Mouse (Mus musculus) 3134 (cell line): ENCODE data around the gene Pcnt.

Experiments used
- DNase-seq: peaks from one replicate; pipeline ENCODE4 v3.0.0-alpha.2; 2011; ENCODE audit warnings: low spot score; ENCODE audit not compliant: insufficient read length; ENCODE audit errors: extremely low read depth

Pcnt gene

GRCm38 (mm10) chr10:76416811-76417210 is 25.8 kb downstream of the Pcnt start:
- DNase-seq, result no peak

- DNase-seq, result no peak
Observed at GRCm38 (mm10) chr10:76408520-76408919, 34.1 kb downstream of the Pcnt start.

- no peak for DNase-seq
Observed at GRCm38 (mm10) chr10:76392596-76392995, 50.0 kb downstream of the Pcnt start.

- DNase-seq, result no peak
Observed at GRCm38 (mm10) chr10:76391786-76392185, 50.8 kb downstream of the Pcnt start.

- DNase-seq, result no peak
Observed at GRCm38 (mm10) chr10:76391166-76391565, 51.4 kb downstream of the Pcnt start.

GRCm38 (mm10) chr10:76374981-76375380 is 67.6 kb downstream of the Pcnt start:
- no peak for DNase-seq

GRCm38 (mm10) chr10:76371736-76372135 is 70.8 kb downstream of the Pcnt start:
- DNase-seq, result no peak

GRCm38 (mm10) chr10:76368766-76369165 is 73.8 kb downstream of the Pcnt start:
- no peak for DNase-seq

GRCm38 (mm10) chr10:76363233-76363632 is 79.4 kb downstream of the Pcnt start:
- DNase-seq, result no peak

GRCm38 (mm10) chr10:76358468-76358867 is 84.1 kb downstream of the Pcnt start:
- DNase-seq, result peak; percentile 70

GRCm38 (mm10) chr10:76357286-76357875 is 85.2 kb downstream of the Pcnt start:
- peak; percentile 77 for DNase-seq

- no peak for DNase-seq
Observed at GRCm38 (mm10) chr10:76354974-76355373, 87.6 kb downstream of the Pcnt start.

- DNase-seq, result no peak
Observed at GRCm38 (mm10) chr10:76353986-76354385, 88.6 kb downstream of the Pcnt start.

GRCm38 (mm10) chr10:76351953-76352352 is 90.6 kb downstream of the Pcnt start:
- DNase-seq, result no peak

GRCm38 (mm10) chr10:76346589-76346988 is 96.0 kb downstream of the Pcnt start:
- DNase-seq, result no peak

GRCm38 (mm10) chr10:76346043-76346491 is 96.5 kb downstream of the Pcnt start:
- DNase-seq, result no peak

- DNase-seq, result no peak
Observed at GRCm38 (mm10) chr10:76345540-76345902, 97.1 kb downstream of the Pcnt start.

GRCm38 (mm10) chr10:76344711-76345539 is 97.7 kb downstream of the Pcnt start, which contains the start of gene Dip2a:
TSS of gene Dip2a (minus strand) at chr10:76345291.
- DNase-seq, result peak; percentile 87

GRCm38 (mm10) chr10:76334350-76334749 is 108.2 kb downstream of the Pcnt start:
- no peak for DNase-seq

GRCm38 (mm10) chr10:76332040-76332439 is 110.5 kb downstream of the Pcnt start:
- DNase-seq, result no peak

GRCm38 (mm10) chr10:76329093-76329492 is 113.5 kb downstream of the Pcnt start:
- no peak for DNase-seq

- no peak for DNase-seq
Observed at GRCm38 (mm10) chr10:76328574-76328973, 114.0 kb downstream of the Pcnt start.
